Mouse (Mus musculus) CH12.LX (cell line): ENCODE results near the gene Fig4. TPM values are rescaled to one million over a fixed set of nuclear protein-coding genes. Genes with fewer than 3 reads are reported as not detected.

Experiments
- DNase-seq: peaks from one replicate; pipeline ENCODE4 v3.0.0-alpha.2; 2013; ENCODE audit errors: extremely low read depth
- H3K27ac ChIP-seq: 2 replicates; pipeline ENCODE4 v1.5.1; 2012; ENCODE audit warnings: low read depth, mild to moderate bottlenecking, control low read depth, moderate library complexity; ENCODE audit not compliant: insufficient read depth
- H3K27me3 ChIP-seq: replicated peaks from 2 replicates; pipeline ENCODE3; 2012; ENCODE audit warnings: inconsistent platforms
- H3K36me3 ChIP-seq, 2 experiments: replicated peaks in 1 of 2; 2 replicates each; pipeline versions ENCODE3 to v1.6.1; 2012; ENCODE audit warnings: inconsistent platforms in 1 of 2, low read length in 1 of 2, mild to moderate bottlenecking in 1 of 2, mixed read lengths in 1 of 2, moderate library complexity in 1 of 2; ENCODE audit not compliant: control insufficient read depth in 1 of 2, insufficient read depth in 1 of 2
- H3K4me1 ChIP-seq, 2 experiments: 2 replicates each; pipeline ENCODE4 v1.6.1; 2012; ENCODE audit warnings: inconsistent platforms in 1 of 2, moderate library complexity in 1 of 2; ENCODE audit not compliant: insufficient read depth in 2 of 2, control insufficient read depth in 1 of 2
- H3K4me2 ChIP-seq: 2 replicates; pipeline ENCODE4 v1.6.1; 2012; ENCODE audit warnings: low read depth, mild to moderate bottlenecking, control low read depth; ENCODE audit not compliant: poor library complexity, insufficient read depth, severe bottlenecking
- H3K4me3 ChIP-seq, 3 experiments: fragments of 150-350 bp in 1 of 3; sonication (generic) in 1 of 3; replicated peaks in 1 of 3; 2 replicates each; pipeline versions ENCODE3 to v1.5.1; 2011 to 2012; ENCODE audit warnings: low read depth in 2 of 3, low read length in 2 of 3, mild to moderate bottlenecking in 2 of 3, moderate library complexity in 2 of 3, control low read depth in 1 of 3, improper control_type of control experiment in 1 of 3, inconsistent platforms in 1 of 3, mixed read lengths in 1 of 3; ENCODE audit not compliant: poor library complexity in 1 of 3
- H3K79me2 ChIP-seq: replicated peaks from 2 replicates; pipeline ENCODE4 v1.6.1; 2012; ENCODE audit warnings: mild to moderate bottlenecking, moderate library complexity; ENCODE audit not compliant: control insufficient read depth, poor library complexity, insufficient read depth, severe bottlenecking; ENCODE audit errors: extremely low read depth
- H3K9ac ChIP-seq: 2 replicates; pipeline ENCODE4 v1.6.1; 2012; ENCODE audit warnings: low read depth, mild to moderate bottlenecking, control low read depth, moderate library complexity; ENCODE audit not compliant: insufficient read depth
- H3K9me3 ChIP-seq: replicated peaks from 2 replicates; pipeline ENCODE3; 2012; ENCODE audit warnings: low read length, inconsistent platforms, mixed read lengths
- EP300 ChIP-seq: IDR thresholded peaks from 2 replicates; pipeline ENCODE4 v1.6.1; 2011; ENCODE audit warnings: low read length, improper control_type of control experiment
- GABPA ChIP-seq: IDR thresholded peaks from 2 replicates; pipeline ENCODE4 v1.6.1; 2012; ENCODE audit warnings: low read depth, low read length, improper control_type of control experiment, inconsistent platforms; ENCODE audit not compliant: insufficient replicate concordance
- HCFC1 ChIP-seq: IDR thresholded peaks from 2 replicates; pipeline ENCODE4 v1.6.1; 2012; ENCODE audit warnings: low read depth, mild to moderate bottlenecking, inconsistent platforms, low read length, improper control_type of control experiment
- IRF4 ChIP-seq: IDR thresholded peaks from 2 replicates; pipeline ENCODE4 v1.6.1; 2014; ENCODE audit warnings: low read depth, mild to moderate bottlenecking, inconsistent platforms, low read length, improper control_type of control experiment
- JUN ChIP-seq: IDR thresholded peaks from 2 replicates; pipeline ENCODE4 v1.6.1; 2011; ENCODE audit warnings: low read depth, mild to moderate bottlenecking, low read length, improper control_type of control experiment, moderate library complexity; ENCODE audit not compliant: insufficient read depth
- JUND ChIP-seq: conservative IDR thresholded peaks from 2 replicates; pipeline ENCODE4 v1.6.1; 2011; ENCODE audit warnings: low read depth, low read length, improper control_type of control experiment
- MAX ChIP-seq: IDR thresholded peaks from 2 replicates; pipeline ENCODE4 v1.6.1; 2011; ENCODE audit warnings: low read length, improper control_type of control experiment
- MAZ ChIP-seq: IDR thresholded peaks from 2 replicates; pipeline ENCODE4 v1.6.1; 2012; ENCODE audit warnings: low read depth, mild to moderate bottlenecking, inconsistent platforms, low read length, improper control_type of control experiment, moderate library complexity
- MEF2A ChIP-seq: IDR thresholded peaks from 2 replicates; pipeline ENCODE4 v1.6.1; 2014; ENCODE audit warnings: low read depth, mild to moderate bottlenecking, inconsistent platforms, low read length, improper control_type of control experiment, borderline replicate concordance
- MXI1 ChIP-seq: IDR thresholded peaks from 2 replicates; pipeline ENCODE4 v1.6.1; 2011; ENCODE audit warnings: mild to moderate bottlenecking, low read depth, low read length, improper control_type of control experiment
- MYC ChIP-seq: IDR thresholded peaks from 2 replicates; pipeline ENCODE4 v1.6.1; 2011; ENCODE audit warnings: low read depth, mild to moderate bottlenecking, improper control_type of control experiment, low read length
- POLR2AphosphoS2 ChIP-seq: IDR thresholded peaks from 2 replicates; pipeline ENCODE4 v1.6.1; 2011; ENCODE audit warnings: low read depth, low read length, improper control_type of control experiment
- SIN3A ChIP-seq: IDR thresholded peaks from 2 replicates; pipeline ENCODE4 v1.6.1; 2012; ENCODE audit warnings: low read length, improper control_type of control experiment, inconsistent platforms
- TCF12 ChIP-seq: IDR thresholded peaks from 2 replicates; pipeline ENCODE4 v1.6.1; 2014; ENCODE audit warnings: low read depth, mild to moderate bottlenecking, inconsistent platforms, low read length, improper control_type of control experiment
- USF1 ChIP-seq: IDR thresholded peaks from 2 replicates; pipeline ENCODE4 v1.6.1; 2014; ENCODE audit warnings: low read depth, mild to moderate bottlenecking, inconsistent platforms, low read length, improper control_type of control experiment
- ZC3H11A ChIP-seq: IDR thresholded peaks from 2 replicates; pipeline ENCODE4 v1.6.1; 2012; ENCODE audit warnings: low read depth, mild to moderate bottlenecking, inconsistent platforms, low read length, improper control_type of control experiment
- ZMIZ1 ChIP-seq: IDR thresholded peaks from 2 replicates; pipeline ENCODE4 v1.6.1; 2012; ENCODE audit warnings: low read depth, mild to moderate bottlenecking, inconsistent platforms, low read length, improper control_type of control experiment
- ZNF384 ChIP-seq: IDR thresholded peaks from 2 replicates; pipeline ENCODE4 v1.6.1; 2012; ENCODE audit warnings: low read depth, low read length, improper control_type of control experiment, inconsistent platforms
- dilution Hi-C: fragments of 300-500 bp; cut with MboI; formaldehyde crosslinking; loops from 2 replicates; pipeline ENCODE4 v1.14.3; 2020; ENCODE audit warnings: low sequenced_read_pairs; ENCODE audit not compliant: extremely low pct_unique_long_range_greater_than_20kb, extremely low pct_ligation_motif_present
- in situ Hi-C: fragments of 300-500 bp; cut with MboI; formaldehyde crosslinking; loops from 3 replicates; pipeline ENCODE4 v1.14.3; 2019; ENCODE audit warnings: low sequenced_read_pairs, low pct_ligation_motif_present, low pct_unique_long_range_greater_than_20kb, mixed read lengths
- polyA plus RNA-seq: library from polyadenylated mRNA; unstranded; fragments of >175 nt; gene quantifications from 2 replicates; pipeline ENCODE4 v1.2.1, GENCODE M21; 2012; ENCODE audit warnings: low read depth; ENCODE audit not compliant: insufficient read length
- total RNA-seq, 2 experiments: library from RNA; depleted of rRNA; stranded (reverse); fragments of 300-350 nt in 1 of 2; fragments of >200 nt in 1 of 2; gene quantifications; 2 replicates each; pipeline ENCODE4 v1.2.3; 2012 to 2014

Fig4 gene
- total and polyA plus RNA-seq, 3 experiments: 22.6 to 39.6 (median 35.4) TPM

- Histone ChIP-seq H3K9me3 (no peaks in the 10 kb centered on the region), H3K9ac (no peak overlapping the region)
- dilution Hi-C loops: no loop called here
- TF ChIP-seq HCFC1: no peak
- no peak for TF ChIP-seq IRF4
- no peak for TF ChIP-seq ZNF384
- no peak for TF ChIP-seq MXI1
- no peak for TF ChIP-seq GABPA
- no peak for TF ChIP-seq ZC3H11A
- no peak for TF ChIP-seq MAZ
- no peak for TF ChIP-seq USF1
- TF ChIP-seq MYC: no peak
- TF ChIP-seq POLR2AphosphoS2: no peak
- TF ChIP-seq ZMIZ1: no peak
- no peak for TF ChIP-seq TCF12
- TF ChIP-seq EP300: no peak
- TF ChIP-seq MAX: no peak
- TF ChIP-seq, all 38 proteins: peak for 0
- no peak overlapping the region for H3K27ac ChIP-seq
- no peaks in the 10 kb centered on the region for H3K27me3 ChIP-seq
- in situ Hi-C loops: no loop called here
- no peak for DNase-seq
- no peaks in the 10 kb centered on the region for H3K79me2 ChIP-seq
- H3K36me3 ChIP-seq: no peaks in the 10 kb centered on the region
- no peak overlapping the region for H3K4me3 ChIP-seq
- peaks cover 0 to 5% of the 10 kb centered on the region in 2 experiments; a peak in 3 of 4 replicates for H3K4me1 ChIP-seq
- no peak overlapping the region for H3K4me2 ChIP-seq
These were observed 136.9 kb downstream of the Fig4 start for GRCm38 (mm10) chr10:41166141-41166540.

GRCm38 (mm10) chr10:41163108-41163507, 140.0 kb downstream of the Fig4 start:
- H3K4me2 ChIP-seq: no peak overlapping the region
- no peak overlapping the region for H3K4me3 ChIP-seq
- H3K9ac ChIP-seq: no peak overlapping the region
- H3K79me2 ChIP-seq: no peaks in the 10 kb centered on the region
- TF ChIP-seq JUN (peak; percentile 75), MEF2A (peak; percentile 63; the same call in 1 of the 2 replicates), TCF12 (no peak), JUND (peak; percentile 69; the same call in 1 of the 2 replicates), SIN3A (no peak)
- TF ChIP-seq, all 38 proteins: peak for 3
- peak; percentile 21 for DNase-seq
- in situ Hi-C loops (no loop called here), dilution Hi-C loops (no loop called here)
- Histone ChIP-seq H3K27me3 (no peaks in the 10 kb centered on the region), H3K36me3 (no peaks in the 10 kb centered on the region), H3K9me3 (no peaks in the 10 kb centered on the region), H3K27ac (no peak overlapping the region), H3K4me1 (peaks cover 0 to 5% of the 10 kb centered on the region in 2 experiments; a peak in 3 of 4 replicates)
